Mouse (Mus musculus) layer of hippocampus, adult 8-10 months (tissue): ENCODE measurements at regions not wholly inside any gene's neighbourhood (a gene's known extent, or its start where the extent isn't known, plus 50 kb on each side); places are given as distances from the start of the nearest gene placed in this dataset.

Experiments
- DNase-seq, 2 experiments: peaks; one replicate each; pipeline ENCODE4 v3.0.0; 2022; ENCODE audit warnings: low spot score in 2 of 2

- DNase-seq, result no peak
Measured at GRCm38 (mm10) chr1:157014532-157015497, 75.4 kb upstream of the Ralgps2 start.

GRCm38 (mm10) chr1:157013669-157014048 lies 74.2 kb upstream of the Ralgps2 start:
- DNase-seq, result no peak

- DNase-seq, result no peak
Measured at GRCm38 (mm10) chr1:157012950-157013668, 73.7 kb upstream of the Ralgps2 start.

GRCm38 (mm10) chr1:157011226-157011625 lies 71.8 kb upstream of the Ralgps2 start:
- no peak for DNase-seq

- DNase-seq, result no peak
Measured at GRCm38 (mm10) chr1:157009427-157009826, 70.0 kb upstream of the Ralgps2 start.

- no peak for DNase-seq
Measured at GRCm38 (mm10) chr1:157007891-157008730, 68.7 kb upstream of the Ralgps2 start.

- DNase-seq, result no peak
Measured at GRCm38 (mm10) chr1:157004312-157005074, 65.1 kb upstream of the Ralgps2 start.

GRCm38 (mm10) chr1:157003034-157003433 lies 63.6 kb upstream of the Ralgps2 start:
- DNase-seq, result no peak

- no peak for DNase-seq
Measured at GRCm38 (mm10) chr1:157002258-157002657, 62.8 kb upstream of the Ralgps2 start.

- DNase-seq, result no peak
Measured at GRCm38 (mm10) chr1:157001008-157001660, 61.7 kb upstream of the Ralgps2 start.

- DNase-seq, result no peak
Measured at GRCm38 (mm10) chr1:156999947-157000346, 60.5 kb upstream of the Ralgps2 start.

GRCm38 (mm10) chr1:156999272-156999671 lies 59.8 kb upstream of the Ralgps2 start:
- no peak for DNase-seq

- DNase-seq, result peak in 1 of 2 experiments; percentile 33
Measured at GRCm38 (mm10) chr1:156997476-156998305, 58.3 kb upstream of the Ralgps2 start.

GRCm38 (mm10) chr1:156997033-156997432 lies 57.6 kb upstream of the Ralgps2 start:
- peak; percentile 66 to 77 for DNase-seq

GRCm38 (mm10) chr1:156996084-156996880 lies 56.9 kb upstream of the Ralgps2 start:
- no peak for DNase-seq

- no peak for DNase-seq
Measured at GRCm38 (mm10) chr1:156995180-156995951, 55.9 kb upstream of the Ralgps2 start.

- DNase-seq, result no peak
Measured at GRCm38 (mm10) chr1:156994644-156995016, 55.2 kb upstream of the Ralgps2 start.
